Mouse (Mus musculus) embryonic stem cell, embryonic (primary cell): ENCODE results near the gene Dclre1b.
"Not testable (repeated sequence)": the region's sequence is repeated elsewhere in the genome, so short reads cannot be mapped to it uniquely, and the experiment has no call there.

Experiments used
- CTCF ChIA-PET, 4 experiments: fragments of 300-600 bp in 2 of 4; fragments of 350-600 bp in 2 of 4; sonication (Branson Sonifier 250); formaldehyde crosslinking; loops; one replicate each; lab custom pipeline; 2022; ENCODE audit warnings: inconsistent platforms in 2 of 4; lab: Charles Lee
- POLR2A ChIA-PET, 4 experiments: fragments of 300-600 bp in 2 of 4; fragments of 350-600 bp in 2 of 4; sonication (Branson Sonifier 250); formaldehyde crosslinking; loops; one replicate each; lab custom pipeline; 2022; ENCODE audit warnings: antibody characterized with exemption in 4 of 4, inconsistent platforms in 1 of 4; lab: Charles Lee

The Dclre1b gene

GRCm38 (mm10) chr3:103834001-103834400 is 24.8 kb upstream of the Dclre1b start:
- ChIA-PET CTCF (interaction anchor here in 1 of 4 experiments (0.5 kb wide), 1 partner anchor 665 kb away, joined by 6 read pairs; no protein-coding TSS in a partner anchor), POLR2A (no interaction called here)

- CTCF ChIA-PET = interaction anchor here in 1 of 4 experiments (0.6 kb wide), 1 partner anchor 692 kb away, joined by 3 read pairs; no protein-coding TSS in a partner anchor
These were observed 23.2 kb upstream of the Dclre1b start, which contains the start of gene Bcl2l15 for GRCm38 (mm10) chr3:103832426-103832825. Gene Bcl2l15, plus strand, starts transcription at chr3:103832601.

GRCm38 (mm10) chr3:103831146-103831545 is 21.9 kb upstream of the Dclre1b start:
- ChIA-PET POLR2A (interaction anchor here in 1 of 4 experiments (0.7 to 2.3 kb wide), 3 partner anchors 19 to 51 kb away, joined by 3 to 7 read pairs (median 4); no protein-coding TSS in a partner anchor), CTCF (no interaction called here)

More at GRCm38 (mm10) chr3:103832426-103832825, 23.2 kb upstream of the Dclre1b start, which contains the start of gene Bcl2l15:
- POLR2A ChIA-PET = interaction anchor here in 3 of 4 experiments (0.6 to 0.9 kb wide), 4 partner anchors 61 to 594 kb away, joined by 3 to 4 read pairs (median 4); no protein-coding TSS in a partner anchor

GRCm38 (mm10) chr3:103830681-103831080 is 21.4 kb upstream of the Dclre1b start:
- CTCF ChIA-PET = not testable (repeated sequence)
- POLR2A ChIA-PET = interaction anchor here in 1 of 4 experiments (1.2 to 2.3 kb wide), 4 partner anchors 9 to 83 kb away, joined by 3 to 7 read pairs (median 4); partner anchors contain the start of gene Rsbn1

GRCm38 (mm10) chr3:103829036-103829435 is 19.8 kb upstream of the Dclre1b start:
- ChIA-PET CTCF (no interaction called here), POLR2A (interaction anchor here in 1 of 4 experiments (1.3 to 1.8 kb wide), 3 partner anchors 22 to 85 kb away, joined by 3 to 6 read pairs (median 4); partner anchors contain the start of gene Rsbn1)

GRCm38 (mm10) chr3:103827548-103827947 is 18.3 kb upstream of the Dclre1b start:
- POLR2A ChIA-PET = interaction anchor here in 1 of 4 experiments (1.1 to 1.2 kb wide), 2 partner anchors 9 to 34 kb away, joined by 3 read pairs; no protein-coding TSS in a partner anchor
- CTCF ChIA-PET = interaction anchor here in 1 of 4 experiments (1.4 kb wide), 1 partner anchor 24 kb away, joined by 3 read pairs; no protein-coding TSS in a partner anchor

- ChIA-PET CTCF (no interaction called here), POLR2A (interaction anchor here in 2 of 4 experiments (0.8 to 3.3 kb wide), 5 partner anchors 17 to 103 kb away, joined by 3 to 65 read pairs (median 12); partner anchors contain the start of genes Hipk1 (in 2 of the 2) and Rsbn1 (in 2 of the 2))
These were observed 1.7 kb upstream of the Dclre1b start for GRCm38 (mm10) chr3:103810967-103811366.

GRCm38 (mm10) chr3:103809799-103810150 is 531 bp upstream of the Dclre1b start:
- POLR2A ChIA-PET = interaction anchor here (0.6 to 3.3 kb wide), 40 partner anchors 11 to 829 kb away, joined by 3 to 65 read pairs (median 4); partner anchors contain the start of genes Hipk1 (in 3 of the 4), Rsbn1 (in 2 of the 4), Magi3 (in 1 of the 4) and Slc16a1 (in 1 of the 4)
- CTCF ChIA-PET = interaction anchor here in 3 of 4 experiments (0.6 to 1.1 kb wide), 5 partner anchors 18 to 72 kb away, joined by 3 to 8 read pairs (median 3); partner anchors contain the start of genes Hipk1 (in 1 of the 3) and Olfml3 (in 1 of the 3)

- CTCF ChIA-PET = no interaction called here
- POLR2A ChIA-PET = no interaction called here
These were observed 3.6 kb downstream of the Dclre1b start for GRCm38 (mm10) chr3:103805671-103806070.

- ChIA-PET POLR2A (interaction anchor here in 2 of 4 experiments (0.9 to 1.6 kb wide), 2 partner anchors 13 to 29 kb away, joined by 3 read pairs; no protein-coding TSS in a partner anchor), CTCF (no interaction called here)
These were observed 6.4 kb downstream of the Dclre1b start for GRCm38 (mm10) chr3:103802861-103803260.

GRCm38 (mm10) chr3:103801631-103802531 is 7.4 kb downstream of the Dclre1b start:
- CTCF ChIA-PET = interaction anchor here in 1 of 4 experiments (1.2 kb wide), 1 partner anchor 86 kb away, joined by 3 read pairs; no protein-coding TSS in a partner anchor
- POLR2A ChIA-PET = interaction anchor here in 2 of 4 experiments (0.5 to 1.4 kb wide), 6 partner anchors 10 to 739 kb away, joined by 3 to 9 read pairs (median 3); partner anchors contain the start of gene Hipk1 (in 2 of the 2)

- CTCF ChIA-PET = no interaction called here
- POLR2A ChIA-PET = no interaction called here
These were observed 9.7 kb downstream of the Dclre1b start for GRCm38 (mm10) chr3:103799507-103799906.

GRCm38 (mm10) chr3:103796389-103796788 is 12.9 kb downstream of the Dclre1b start:
- CTCF ChIA-PET = no interaction called here
- POLR2A ChIA-PET = no interaction called here

- ChIA-PET CTCF (interaction anchor here in 1 of 4 experiments (0.8 kb wide), 1 partner anchor 59 kb away, joined by 3 read pairs; no protein-coding TSS in a partner anchor), POLR2A (interaction anchor here in 2 of 4 experiments (0.7 to 1.8 kb wide), 6 partner anchors 17 to 703 kb away, joined by 3 to 9 read pairs (median 3); partner anchors contain the start of genes Ap4b1 (in 2 of the 2), Dclre1b (in 2 of the 2) and Gm43064 (in 2 of the 2))
These were observed 16.7 kb downstream of the Dclre1b start for GRCm38 (mm10) chr3:103792566-103792965.

GRCm38 (mm10) chr3:103792111-103792406 is 17.2 kb downstream of the Dclre1b start:
- ChIA-PET CTCF (interaction anchor here in 1 of 4 experiments (1.0 kb wide), 1 partner anchor 17 kb away, joined by 3 read pairs; the partner anchor contains the start of genes Ap4b1, Dclre1b and Gm43064), POLR2A (interaction anchor here in 3 of 4 experiments (1.0 to 9.2 kb wide), 8 partner anchors 9 to 19 kb away, joined by 3 to 166 read pairs (median 19); partner anchors contain the start of genes Ap4b1 (in 3 of the 3), Dclre1b (in 3 of the 3) and Gm43064 (in 3 of the 3))

GRCm38 (mm10) chr3:103791230-103792110 is 17.8 kb downstream of the Dclre1b start, which contains the start of gene Hipk1:
Gene Hipk1, minus strand, starts transcription at chr3:103791563.
- ChIA-PET POLR2A (interaction anchor here in 3 of 4 experiments (0.5 to 9.2 kb wide), 20 partner anchors 9 to 408 kb away, joined by 3 to 166 read pairs (median 4); partner anchors contain the start of genes Ap4b1 (in 3 of the 3), Dclre1b (in 3 of the 3), Gm43064 (in 3 of the 3) and Rsbn1 (in 1 of the 3)), CTCF (interaction anchor here in 2 of 4 experiments (0.5 to 1.0 kb wide), 2 partner anchors 18 to 833 kb away, joined by 3 to 4 read pairs; partner anchors contain the start of genes Ap4b1 (in 1 of the 2), Dclre1b (in 1 of the 2) and Gm43064 (in 1 of the 2))
